7 mouse cellular contexts compared by ENCODE assay signal in genomic region chr8:71685573-71685972, GRCm38 (mm10). TPM values are rescaled to one million over a fixed set of nuclear protein-coding genes. Genes with fewer than 3 reads are reported as not detected.
DNase-seq lines count a peak whose midpoint lies in the region; ATAC-seq and TF ChIP-seq lines count a peak whose summit lies in the region.

No protein-coding gene starts in this region.

- no peak overlapping the region for H3K27ac ChIP-seq in lung, embryonic 15.5 days
- H3K27ac ChIP-seq in forebrain, embryonic 11.5 days (ENCODE audit: low read depth, low read length): no peak overlapping the region
- no peak overlapping the region for H3K27ac ChIP-seq in intestine, postnatal 0 days (ENCODE audit: low read depth, low read length)
- H3K27ac ChIP-seq in stomach, embryonic 15.5 days: no peak overlapping the region

- H3K4me3 ChIP-seq in lung, embryonic 15.5 days: peak overlapping the region; percentile 20; the same call in 1 of the 2 replicates
- H3K4me3 ChIP-seq in forebrain, embryonic 11.5 days (ENCODE audit: low read depth, low read length): peak overlapping the region; percentile 14
- H3K4me3 ChIP-seq in intestine, postnatal 0 days (ENCODE audit: low read depth, low read length): 0 out of 2 replicates have a peak overlapping the region, but pooled peaks have one; percentile 13
- peak overlapping the region; percentile 20 for H3K4me3 ChIP-seq in stomach, embryonic 15.5 days (replicated peaks)

- no peaks in the 10 kb centered on the region for H3K9me3 ChIP-seq in lung, embryonic 15.5 days
- no peaks in the 10 kb centered on the region for H3K9me3 ChIP-seq in forebrain, embryonic 11.5 days (ENCODE audit: control insufficient read depth, low read length)
- H3K9me3 ChIP-seq in intestine, postnatal 0 days (ENCODE audit: control insufficient read depth): no peaks in the 10 kb centered on the region
- H3K9me3 ChIP-seq in stomach, embryonic 15.5 days: no peaks in the 10 kb centered on the region

- H3K27me3 ChIP-seq in lung, embryonic 15.5 days: peaks cover 100% of the 10 kb centered on the region
- H3K27me3 ChIP-seq in forebrain, embryonic 11.5 days (ENCODE audit: control insufficient read depth, insufficient read depth, low read length): peaks cover 100% of the 10 kb centered on the region
- H3K27me3 ChIP-seq in intestine, postnatal 0 days (replicated peaks; ENCODE audit: control insufficient read depth, insufficient read depth, low read length): peaks cover 67% of the 10 kb centered on the region
- H3K27me3 ChIP-seq in stomach, embryonic 15.5 days (replicated peaks): peaks cover 99% of the 10 kb centered on the region

- no peaks in the 10 kb centered on the region for H3K36me3 ChIP-seq in lung, embryonic 15.5 days
- no peaks in the 10 kb centered on the region for H3K36me3 ChIP-seq in forebrain, embryonic 11.5 days (ENCODE audit: control insufficient read depth, insufficient read depth, low read length)
- peaks cover 15% of the 10 kb centered on the region; the same call in 1 of the 2 replicates for H3K36me3 ChIP-seq in intestine, postnatal 0 days (ENCODE audit: control insufficient read depth, insufficient read depth)
- no peaks in the 10 kb centered on the region for H3K36me3 ChIP-seq in stomach, embryonic 15.5 days

- 7% methylated on average over 29 of the region's 29 CpGs for WGBS in lung, embryonic 15.5 days
- 4% methylated on average over 29 of the region's 29 CpGs for WGBS in forebrain, embryonic 11.5 days
- WGBS in intestine, postnatal 0 days: 7% methylated on average over 29 of the region's 29 CpGs
- 11% methylated on average over 29 of the region's 29 CpGs for WGBS in stomach, embryonic 15.5 days

- ATAC-seq in lung, embryonic 15.5 days (ENCODE audit: borderline replicate concordance, extremely low read depth, low FRiP score, low TSS enrichment): 0 out of 2 replicates have a peak, but pooled peaks have one; percentile 0
- ATAC-seq in forebrain, embryonic 11.5 days (replicated peaks; ENCODE audit: low FRiP score): no peak
- ATAC-seq in intestine, postnatal 0 days: peak; percentile 7; the same call in 1 of the 2 replicates
- no peak for ATAC-seq in stomach, embryonic 15.5 days (ENCODE audit: insufficient read depth, low FRiP score, low read depth)

- TF ChIP-seq CTCF in intestine, postnatal 0 days (IDR thresholded peaks at IDR 0.05; ENCODE audit: low read depth): peak; percentile 61

- H3K4me1 ChIP-seq in lung, embryonic 15.5 days: peaks cover 18% of the 10 kb centered on the region
- peaks cover 7% of the 10 kb centered on the region; the same call in 1 of the 2 replicates for H3K4me1 ChIP-seq in forebrain, embryonic 11.5 days (replicated peaks; ENCODE audit: control insufficient read depth, insufficient read depth, low read length)
- H3K4me1 ChIP-seq in intestine, postnatal 0 days (replicated peaks; ENCODE audit: control insufficient read depth, insufficient read depth, low read length): peaks cover 4% of the 10 kb centered on the region; the same call in 1 of the 2 replicates
- peaks cover 30% of the 10 kb centered on the region for H3K4me1 ChIP-seq in stomach, embryonic 15.5 days

- peak overlapping the region; percentile 50 for H3K4me2 ChIP-seq in lung, embryonic 15.5 days
- peak overlapping the region; percentile 8; the same call in 1 of the 2 replicates for H3K4me2 ChIP-seq in forebrain, embryonic 11.5 days (ENCODE audit: low read depth, low read length, severe bottlenecking)
- H3K4me2 ChIP-seq in intestine, postnatal 0 days (replicated peaks; ENCODE audit: low read depth): peak overlapping the region; percentile 52
- H3K4me2 ChIP-seq in stomach, embryonic 15.5 days: peak overlapping the region; percentile 50

- no peak overlapping the region for H3K9ac ChIP-seq in lung, embryonic 15.5 days
- H3K9ac ChIP-seq in forebrain, embryonic 11.5 days (ENCODE audit: low read length): no peak overlapping the region
- H3K9ac ChIP-seq in intestine, postnatal 0 days (ENCODE audit: low read depth, low read length): no peak overlapping the region
- no peak overlapping the region for H3K9ac ChIP-seq in stomach, embryonic 15.5 days

- no peak for DNase-seq in lung, adult 18-20 months
- no peak for DNase-seq in forebrain, embryonic 11.5 days (ENCODE audit: low spot score)
- DNase-seq in spleen, postnatal 14 days (ENCODE audit: low spot score in 2 of 2): no peak
- DNase-seq in embryo, embryonic 11 days: no peak

RNA-seq across cellular contexts. Expression of gene Insl3, which starts 3.4 kb away (rescaled TPM):
- 0.63 and 1.3 TPM in 2 replicates for polyA plus RNA-seq in lung, embryonic 15.5 days (2015; fragmentation: Nextera tagmentation; extraction: Ambion mirVana)
- not detected in 2 replicates for polyA plus RNA-seq in forebrain, embryonic 11.5 days (2014; fragmentation: Nextera tagmentation; extraction: Ambion mirVana)
- polyA plus RNA-seq in intestine, postnatal 0 days (2015; fragmentation: Nextera tagmentation; extraction: Ambion mirVana): 2.5 and 3.0 TPM in 2 replicates
- polyA plus RNA-seq in stomach, embryonic 15.5 days (2015; fragmentation: Nextera tagmentation; extraction: Ambion mirVana): 1.4 and 2.0 TPM in 2 replicates

RNA-seq across cellular contexts. Expression of gene Jak3, which starts 9.5 kb away (rescaled TPM):
- polyA plus RNA-seq in lung, embryonic 15.5 days (2015; fragmentation: Nextera tagmentation; extraction: Ambion mirVana): 9.9 TPM in 2 replicates
- 2.3 TPM in 2 replicates for polyA plus RNA-seq in forebrain, embryonic 11.5 days (2014; fragmentation: Nextera tagmentation; extraction: Ambion mirVana)
- 5.7 and 6.8 TPM in 2 replicates for polyA plus RNA-seq in intestine, postnatal 0 days (2015; fragmentation: Nextera tagmentation; extraction: Ambion mirVana)
- polyA plus RNA-seq in stomach, embryonic 15.5 days (2015; fragmentation: Nextera tagmentation; extraction: Ambion mirVana): 9.1 and 9.6 TPM in 2 replicates

RNA-seq across cellular contexts. Expression of gene Unc13a, which starts 14.0 kb away (rescaled TPM):
- polyA plus RNA-seq in lung, embryonic 15.5 days (2015; fragmentation: Nextera tagmentation; extraction: Ambion mirVana): 0.66 and 0.81 TPM in 2 replicates
- 6.5 and 6.6 TPM in 2 replicates for polyA plus RNA-seq in forebrain, embryonic 11.5 days (2014; fragmentation: Nextera tagmentation; extraction: Ambion mirVana)
- polyA plus RNA-seq in intestine, postnatal 0 days (2015; fragmentation: Nextera tagmentation; extraction: Ambion mirVana): 0.60 and 0.72 TPM in 2 replicates
- polyA plus RNA-seq in stomach, embryonic 15.5 days (2015; fragmentation: Nextera tagmentation; extraction: Ambion mirVana): 1.1 TPM in 2 replicates

RNA-seq across cellular contexts. Expression of gene B3gnt3, which starts 16.0 kb away (rescaled TPM):
- polyA plus RNA-seq in lung, embryonic 15.5 days (2015; fragmentation: Nextera tagmentation; extraction: Ambion mirVana): 3.3 and 3.6 TPM in 2 replicates
- 0.51 and 0.64 TPM in 2 replicates for polyA plus RNA-seq in forebrain, embryonic 11.5 days (2014; fragmentation: Nextera tagmentation; extraction: Ambion mirVana)
- polyA plus RNA-seq in intestine, postnatal 0 days (2015; fragmentation: Nextera tagmentation; extraction: Ambion mirVana): 30.5 and 33.5 TPM in 2 replicates
- 10.4 and 12.2 TPM in 2 replicates for polyA plus RNA-seq in stomach, embryonic 15.5 days (2015; fragmentation: Nextera tagmentation; extraction: Ambion mirVana)

RNA-seq across cellular contexts. Expression of gene Fcho1, which starts 39.9 kb away (rescaled TPM):
- polyA plus RNA-seq in lung, embryonic 15.5 days (2015; fragmentation: Nextera tagmentation; extraction: Ambion mirVana): 4.8 and 7.6 TPM in 2 replicates
- polyA plus RNA-seq in forebrain, embryonic 11.5 days (2014; fragmentation: Nextera tagmentation; extraction: Ambion mirVana): 21.3 and 23.2 TPM in 2 replicates
- 2.2 and 2.5 TPM in 2 replicates for polyA plus RNA-seq in intestine, postnatal 0 days (2015; fragmentation: Nextera tagmentation; extraction: Ambion mirVana)
- 7.6 and 8.3 TPM in 2 replicates for polyA plus RNA-seq in stomach, embryonic 15.5 days (2015; fragmentation: Nextera tagmentation; extraction: Ambion mirVana)

Comparison
In these comparisons a context has a peak if more than half of its experiments do, and no peak if none do; other contexts are left out.
1. ATAC-seq: peak in lung, embryonic 15.5 days (single experiment) and intestine, postnatal 0 days (single experiment); none in forebrain, embryonic 11.5 days (single experiment) and stomach, embryonic 15.5 days (single experiment).
2. Peak in every context shown above with its lines, with median percentiles within 50 percentile points of each other: H3K4me2 ChIP-seq and H3K4me3 ChIP-seq.